Mouse (Mus musculus): ENCODE data around the gene Ttf1. TPM values are rescaled to one million over a fixed set of nuclear protein-coding genes. Genes with fewer than 3 reads are reported as not detected.
A peak's percentile ranks its signal among the peaks of the same experiment; 100 is the strongest.
"Not testable (repeated sequence)": the region's sequence is repeated elsewhere in the genome, so short reads cannot be mapped to it uniquely, and the experiment has no call there.

Gene Ttf1
- total and polyA plus RNA-seq, 2 experiments, result 3.4 to 6.8 TPM

GRCm38 (mm10) chr2:29066410-29066809 lies 6.3 kb downstream of the Ttf1 start:
- Histone ChIP-seq H3K79me2 (ENCODE audit: control insufficient read depth, insufficient read depth, low read length) (no peaks in the 10 kb centered on the region), H3K27ac (replicated peaks; ENCODE audit: insufficient read depth, low read depth, low read length) (no peak overlapping the region), H3K36me3 (ENCODE audit: control insufficient read depth, insufficient read depth, low read length) (peaks cover 25% of the 10 kb centered on the region), H3K4me1 (ENCODE audit: control insufficient read depth, insufficient read depth, low read length) (no peaks in the 10 kb centered on the region), H3K9ac (ENCODE audit: low read depth, low read length) (no peak overlapping the region), H3K27me3 (ENCODE audit: control insufficient read depth, insufficient read depth, low read length) (no peaks in the 10 kb centered on the region), H3K4me3 (ENCODE audit: insufficient read depth, low read depth, low read length) (no peak overlapping the region)
- 0 out of 2 replicates have a peak, but pooled peaks have one; percentile 36 for TF ChIP-seq CTCF (IDR thresholded peaks at IDR 0.05; ENCODE audit: low read depth, low read length)
- no peak for TF ChIP-seq POLR2A (IDR thresholded peaks at IDR 0.05; ENCODE audit: extremely low read depth, insufficient read depth, low read length)
- 65% methylated on average over 7 of the region's 7 CpGs for WGBS
- peak; percentile 33 for DNase-seq (ENCODE audit: extremely low read depth, low read depth, low spot score)

GRCm38 (mm10) chr2:29074676-29075075 lies 14.6 kb downstream of the Ttf1 start:
- Histone ChIP-seq H3K9ac (ENCODE audit: low read depth, low read length) (no peak overlapping the region), H3K27ac (replicated peaks; ENCODE audit: insufficient read depth, low read depth, low read length) (no peak overlapping the region), H3K36me3 (ENCODE audit: control insufficient read depth, insufficient read depth, low read length) (peaks cover 48% of the 10 kb centered on the region), H3K27me3 (ENCODE audit: control insufficient read depth, insufficient read depth, low read length) (no peaks in the 10 kb centered on the region), H3K79me2 (ENCODE audit: control insufficient read depth, insufficient read depth, low read length) (no peaks in the 10 kb centered on the region), H3K4me1 (ENCODE audit: control insufficient read depth, insufficient read depth, low read length) (no peaks in the 10 kb centered on the region), H3K4me3 (ENCODE audit: insufficient read depth, low read depth, low read length) (no peak overlapping the region)
- no peak for TF ChIP-seq POLR2A (IDR thresholded peaks at IDR 0.05; ENCODE audit: extremely low read depth, insufficient read depth, low read length)
- no peak for TF ChIP-seq CTCF (IDR thresholded peaks at IDR 0.05; ENCODE audit: low read depth, low read length)
- WGBS, result 94% methylated on average over 7 of the region's 7 CpGs
- no peak for DNase-seq (ENCODE audit: extremely low read depth, low read depth, low spot score)

GRCm38 (mm10) chr2:29075331-29076070 lies 15.4 kb downstream of the Ttf1 start:
- no peaks in the 10 kb centered on the region for H3K4me1 ChIP-seq (ENCODE audit: control insufficient read depth, insufficient read depth, low read length)
- no peak overlapping the region for H3K4me3 ChIP-seq (ENCODE audit: insufficient read depth, low read depth, low read length)
- no peaks in the 10 kb centered on the region for H3K79me2 ChIP-seq (ENCODE audit: control insufficient read depth, insufficient read depth, low read length)
- WGBS, result 78% methylated on average over 11 of the region's 11 CpGs
- no peak for DNase-seq (ENCODE audit: extremely low read depth, low read depth, low spot score)
- no peak overlapping the region for H3K27ac ChIP-seq (replicated peaks; ENCODE audit: insufficient read depth, low read depth, low read length)
- H3K9ac ChIP-seq (ENCODE audit: low read depth, low read length), result no peak overlapping the region
- no peak for TF ChIP-seq POLR2A (IDR thresholded peaks at IDR 0.05; ENCODE audit: extremely low read depth, insufficient read depth, low read length)
- TF ChIP-seq CTCF (IDR thresholded peaks at IDR 0.05; ENCODE audit: low read depth, low read length), result no peak
- peaks cover 42% of the 10 kb centered on the region for H3K36me3 ChIP-seq (ENCODE audit: control insufficient read depth, insufficient read depth, low read length)
- no peaks in the 10 kb centered on the region for H3K27me3 ChIP-seq (ENCODE audit: control insufficient read depth, insufficient read depth, low read length)

- WGBS, result 96% methylated on average over 2 of the region's 2 CpGs
- no peak for TF ChIP-seq POLR2A (IDR thresholded peaks at IDR 0.05; ENCODE audit: extremely low read depth, insufficient read depth, low read length)
- TF ChIP-seq CTCF (IDR thresholded peaks at IDR 0.05; ENCODE audit: low read depth, low read length), result no peak
- H3K36me3 ChIP-seq (ENCODE audit: control insufficient read depth, insufficient read depth, low read length), result peaks cover 41% of the 10 kb centered on the region
- H3K4me3 ChIP-seq (ENCODE audit: insufficient read depth, low read depth, low read length), result no peak overlapping the region
- DNase-seq (ENCODE audit: extremely low read depth, low read depth, low spot score), result no peak
- H3K79me2 ChIP-seq (ENCODE audit: control insufficient read depth, insufficient read depth, low read length), result no peaks in the 10 kb centered on the region
- no peaks in the 10 kb centered on the region for H3K4me1 ChIP-seq (ENCODE audit: control insufficient read depth, insufficient read depth, low read length)
- H3K27ac ChIP-seq (replicated peaks; ENCODE audit: insufficient read depth, low read depth, low read length), result no peak overlapping the region
- no peaks in the 10 kb centered on the region for H3K27me3 ChIP-seq (ENCODE audit: control insufficient read depth, insufficient read depth, low read length)
- no peak overlapping the region for H3K9ac ChIP-seq (ENCODE audit: low read depth, low read length)
Observed at GRCm38 (mm10) chr2:29076226-29076625, 16.2 kb downstream of the Ttf1 start.

- 46% methylated on average over 3 of the region's 3 CpGs for WGBS
- Histone ChIP-seq H3K9ac (ENCODE audit: low read depth, low read length) (no peak overlapping the region), H3K27me3 (ENCODE audit: control insufficient read depth, insufficient read depth, low read length) (no peaks in the 10 kb centered on the region), H3K36me3 (ENCODE audit: control insufficient read depth, insufficient read depth, low read length) (peaks cover 50% of the 10 kb centered on the region), H3K4me3 (ENCODE audit: insufficient read depth, low read depth, low read length) (no peak overlapping the region), H3K79me2 (ENCODE audit: control insufficient read depth, insufficient read depth, low read length) (no peaks in the 10 kb centered on the region), H3K27ac (replicated peaks; ENCODE audit: insufficient read depth, low read depth, low read length) (no peak overlapping the region), H3K4me1 (ENCODE audit: control insufficient read depth, insufficient read depth, low read length) (no peaks in the 10 kb centered on the region)
- 0 out of 2 replicates have a peak, but pooled peaks have one; percentile 1 for TF ChIP-seq CTCF (IDR thresholded peaks at IDR 0.05; ENCODE audit: low read depth, low read length)
- TF ChIP-seq POLR2A (IDR thresholded peaks at IDR 0.05; ENCODE audit: extremely low read depth, insufficient read depth, low read length), result no peak
- DNase-seq (ENCODE audit: extremely low read depth, low read depth, low spot score), result no peak
Observed at GRCm38 (mm10) chr2:29081965-29082364, 21.9 kb downstream of the Ttf1 start.

- H3K27ac ChIP-seq (replicated peaks; ENCODE audit: insufficient read depth, low read depth, low read length), result no peak overlapping the region
- H3K4me3 ChIP-seq (ENCODE audit: insufficient read depth, low read depth, low read length), result no peak overlapping the region
- peaks cover 33% of the 10 kb centered on the region for H3K36me3 ChIP-seq (ENCODE audit: control insufficient read depth, insufficient read depth, low read length)
- no peak overlapping the region for H3K9ac ChIP-seq (ENCODE audit: low read depth, low read length)
- DNase-seq (ENCODE audit: extremely low read depth, low read depth, low spot score), result no peak
- no peaks in the 10 kb centered on the region for H3K79me2 ChIP-seq (ENCODE audit: control insufficient read depth, insufficient read depth, low read length)
- H3K4me1 ChIP-seq (ENCODE audit: control insufficient read depth, insufficient read depth, low read length), result no peaks in the 10 kb centered on the region; the same call in 1 of the 2 replicates
- H3K27me3 ChIP-seq (ENCODE audit: control insufficient read depth, insufficient read depth, low read length), result no peaks in the 10 kb centered on the region
- no peak for TF ChIP-seq POLR2A (IDR thresholded peaks at IDR 0.05; ENCODE audit: extremely low read depth, insufficient read depth, low read length)
- TF ChIP-seq CTCF (IDR thresholded peaks at IDR 0.05; ENCODE audit: low read depth, low read length), result no peak
- WGBS, result 99% methylated on average over 7 of the region's 7 CpGs
Observed at GRCm38 (mm10) chr2:29086026-29086425, 26.0 kb downstream of the Ttf1 start.

GRCm38 (mm10) chr2:29089276-29089675 lies 29.2 kb downstream of the Ttf1 start:
- H3K9ac ChIP-seq (ENCODE audit: low read depth, low read length); H3K4me3 ChIP-seq (ENCODE audit: insufficient read depth, low read depth, low read length); H3K27ac ChIP-seq (replicated peaks; ENCODE audit: insufficient read depth, low read depth, low read length); H3K4me1 ChIP-seq (ENCODE audit: control insufficient read depth, insufficient read depth, low read length); H3K79me2 ChIP-seq (ENCODE audit: control insufficient read depth, insufficient read depth, low read length); H3K27me3 ChIP-seq (ENCODE audit: control insufficient read depth, insufficient read depth, low read length): not testable (repeated sequence)
- peaks cover 13% of the 10 kb centered on the region for H3K36me3 ChIP-seq (ENCODE audit: control insufficient read depth, insufficient read depth, low read length)
- DNase-seq (ENCODE audit: extremely low read depth, low read depth, low spot score), result peak; percentile 37
- WGBS, result 22% methylated on average over 6 of the region's 6 CpGs
